ENCODE assay signal across 1 mouse cellular context in genomic region chr4:45341669-45342249, GRCm38 (mm10).
TF ChIP-seq lines count a peak whose summit lies in the region.

Gene Dcaf10 (plus strand): TSS chr4:45342101.

TF ChIP-seq in MEL, 35 proteins besides CTCF, POLR2A, EP300 and RAD21 (continued from another document):
- TF ChIP-seq TBP (IDR thresholded peaks at IDR 0.05; ENCODE audit: low read depth, low read length) (peak; percentile 91), KAT2A (conservative IDR thresholded peaks at IDR 0.05; ENCODE audit: low read depth, low read length) (no peak; the same call in 1 of the 2 replicates), GATA1 (IDR thresholded peaks at IDR 0.05; ENCODE audit: low read depth, low read length) (no peak), ETS1 (IDR thresholded peaks at IDR 0.05; ENCODE audit: low read depth, low read length) (peak; percentile 64; the same call in 1 of the 2 replicates), UBTF (IDR thresholded peaks at IDR 0.05; ENCODE audit: borderline replicate concordance, insufficient read depth, low read depth, low read length) (peak; percentile 91), GABPA (IDR thresholded peaks at IDR 0.05; ENCODE audit: low read depth, low read length) (no peak), TAL1 (IDR thresholded peaks at IDR 0.05; ENCODE audit: low read length) (no peak)
